In genomic region chr11:115367395-115367944, GRCm38 (mm10) we compare ENCODE assay signal across 8 mouse cellular contexts. TPM values are rescaled to one million over a fixed set of nuclear protein-coding genes. Genes with fewer than 3 reads are reported as not detected.
DNase-seq lines count a peak whose midpoint lies in the region; ATAC-seq and TF ChIP-seq lines count a peak whose summit lies in the region.

Hid1 (minus strand) TSS chr11:115367756.

- no peak for TF ChIP-seq CTCF in bone marrow macrophage, adult 2 months (IDR thresholded peaks at IDR 0.05; ENCODE audit: low read depth, low read length)

- no peak within 1 kb of the TSS for H3K9ac ChIP-seq in embryonic facial prominence, embryonic 15.5 days
- peak within 1 kb of the TSS; percentile 58; the same call in 1 of the 2 replicates for H3K9ac ChIP-seq in heart, embryonic 11.5 days (ENCODE audit: low read depth, low read length)
- peak within 1 kb of the TSS; percentile 50 for H3K9ac ChIP-seq in kidney, embryonic 15.5 days

- peak; percentile 61 for ATAC-seq in embryonic facial prominence, embryonic 15.5 days (ENCODE audit: insufficient number of reproducible peaks, low FRiP score, low TSS enrichment, low read depth)
- peak; percentile 69; the same call in 1 of the 2 replicates for ATAC-seq in heart, embryonic 11.5 days (replicated peaks; ENCODE audit: insufficient number of reproducible peaks, low FRiP score, low TSS enrichment)
- peak; percentile 73 for ATAC-seq in kidney, embryonic 15.5 days (replicated peaks; ENCODE audit: low FRiP score)
- ATAC-seq in monocyte, adult 5-6 weeks (replicated peaks; ENCODE audit: insufficient number of reproducible peaks, low FRiP score, low TSS enrichment, poor library complexity, severe bottlenecking): peak; percentile 84

- 1% methylated on average over 39 of the region's 39 CpGs for WGBS in embryonic facial prominence, embryonic 15.5 days
- WGBS in heart, embryonic 11.5 days (ENCODE audit: insufficient replicate concordance): under 1% methylated on average over 39 of the region's 39 CpGs
- WGBS in kidney, embryonic 15.5 days: under 1% methylated on average over 39 of the region's 39 CpGs

- peaks cover 71% of the 10 kb centered on the region for H3K27me3 ChIP-seq in embryonic facial prominence, embryonic 15.5 days
- peaks cover 49% of the 10 kb centered on the region for H3K27me3 ChIP-seq in heart, embryonic 11.5 days (ENCODE audit: control insufficient read depth, insufficient read depth, low read length)
- peaks cover 73% of the 10 kb centered on the region for H3K27me3 ChIP-seq in kidney, embryonic 15.5 days
- H3K27me3 ChIP-seq in splenic B cell, adult 2 months (ENCODE audit: control insufficient read depth, insufficient read depth, low read length, poor library complexity, severe bottlenecking): peaks cover 4% of the 10 kb centered on the region

- TF ChIP-seq POLR2A in bone marrow macrophage, adult 2 months (IDR thresholded peaks at IDR 0.05; ENCODE audit: borderline replicate concordance, low read depth, low read length): no peak

- H3K27ac ChIP-seq in bone marrow macrophage, adult 2 months (ENCODE audit: insufficient read depth, low read depth, low read length): no peak within 1 kb of the TSS
- H3K27ac ChIP-seq in embryonic facial prominence, embryonic 15.5 days (replicated peaks): no peak within 1 kb of the TSS
- H3K27ac ChIP-seq in heart, embryonic 11.5 days (ENCODE audit: low read depth, low read length): no peak within 1 kb of the TSS
- no peak within 1 kb of the TSS for H3K27ac ChIP-seq in kidney, embryonic 15.5 days

- peak within 1 kb of the TSS; percentile 55 for H3K4me3 ChIP-seq in bone marrow macrophage, adult 2 months (ENCODE audit: insufficient read depth, low read length)
- H3K4me3 ChIP-seq in embryonic facial prominence, embryonic 15.5 days (replicated peaks): peak within 1 kb of the TSS; percentile 47
- peak within 1 kb of the TSS; percentile 64 for H3K4me3 ChIP-seq in heart, embryonic 11.5 days (ENCODE audit: low read depth, low read length)
- H3K4me3 ChIP-seq in kidney, embryonic 15.5 days (replicated peaks): peak within 1 kb of the TSS; percentile 60

- H3K9me3 ChIP-seq in embryonic facial prominence, embryonic 15.5 days (replicated peaks): no peaks in the 10 kb centered on the region
- H3K9me3 ChIP-seq in heart, embryonic 11.5 days (replicated peaks; ENCODE audit: control insufficient read depth, low read length): no peaks in the 10 kb centered on the region
- H3K9me3 ChIP-seq in kidney, embryonic 15.5 days (replicated peaks): no peaks in the 10 kb centered on the region

- H3K4me1 ChIP-seq in bone marrow macrophage, adult 2 months (ENCODE audit: control insufficient read depth, insufficient read depth, low read length): peaks cover 2% of the 10 kb centered on the region; the same call in 1 of the 2 replicates
- H3K4me1 ChIP-seq in embryonic facial prominence, embryonic 15.5 days: peaks cover 12% of the 10 kb centered on the region
- H3K4me1 ChIP-seq in heart, embryonic 11.5 days (ENCODE audit: control insufficient read depth, insufficient read depth, low read length): peaks cover 16% of the 10 kb centered on the region
- H3K4me1 ChIP-seq in kidney, embryonic 15.5 days: peaks cover 25% of the 10 kb centered on the region

- DNase-seq in CD4-positive helper T cell, adult 2 months (ENCODE audit: low read depth, low spot score): peak; percentile 87
- peak; percentile 80 for DNase-seq in liver
- peak; percentile 77 for DNase-seq in splenic B cell, adult 2 months (ENCODE audit: low read depth, low spot score)

- no peaks in the 10 kb centered on the region for H3K36me3 ChIP-seq in embryonic facial prominence, embryonic 15.5 days
- H3K36me3 ChIP-seq in heart, embryonic 11.5 days (ENCODE audit: control insufficient read depth, insufficient read depth, low read length): no peaks in the 10 kb centered on the region
- H3K36me3 ChIP-seq in kidney, embryonic 15.5 days: no peaks in the 10 kb centered on the region
- no peaks in the 10 kb centered on the region for H3K36me3 ChIP-seq in splenic B cell, adult 2 months (ENCODE audit: control insufficient read depth, insufficient read depth, low read length, poor library complexity, severe bottlenecking)

- peak within 1 kb of the TSS; percentile 91 for H3K4me2 ChIP-seq in embryonic facial prominence, embryonic 15.5 days (replicated peaks)
- H3K4me2 ChIP-seq in heart, embryonic 11.5 days: peak within 1 kb of the TSS; percentile 95
- H3K4me2 ChIP-seq in kidney, embryonic 15.5 days: peak within 1 kb of the TSS; percentile 96

RNA-seq across cellular contexts. Expression of gene Hid1, which starts in this region (rescaled TPM):
- 0.78 TPM in 1 of 2 replicates, not detected in the other for polyA plus RNA-seq in bone marrow macrophage, adult 2 months (2012; ENCODE audit: insufficient read depth, insufficient read length, missing spikeins)
- 8.9 and 9.6 TPM in 2 replicates for polyA plus RNA-seq in embryonic facial prominence, embryonic 15.5 days (2015; fragmentation: Nextera tagmentation; extraction: Ambion mirVana)
- polyA plus RNA-seq in heart, embryonic 11.5 days (2014; fragmentation: Nextera tagmentation; extraction: Ambion mirVana): 6.2 and 7.8 TPM in 2 replicates
- 6.7 and 8.1 TPM in 2 replicates for polyA plus RNA-seq in kidney, embryonic 15.5 days (2015; fragmentation: Nextera tagmentation; extraction: Ambion mirVana)
- 4.7 to 13.4 TPM (median 7.5 TPM) in 3 replicates for total RNA-seq in monocyte, adult 5-6 weeks (2017)
